In genomic region chr1:125701773-125702172, GRCm38 (mm10) we compare ENCODE assay signal across 8 mouse cellular contexts. TPM values are rescaled to one million over a fixed set of nuclear protein-coding genes. Genes with fewer than 3 reads are reported as not detected.
DNase-seq lines count a peak whose midpoint lies in the region; ATAC-seq and TF ChIP-seq lines count a peak whose summit lies in the region.

No protein-coding gene starts in this region.

- H3K4me3 ChIP-seq in lung, embryonic 14.5 days (ENCODE audit: low read depth, low read length), result no peak overlapping the region
- H3K4me3 ChIP-seq in lung, adult 2 months (replicated peaks; ENCODE audit: extremely low read depth, low read depth, low read length), result no peak overlapping the region
- H3K4me3 ChIP-seq in hindbrain, embryonic 12.5 days, result no peak overlapping the region

- no peaks in the 10 kb centered on the region for H3K4me1 ChIP-seq in lung, embryonic 14.5 days (ENCODE audit: insufficient read depth)
- H3K4me1 ChIP-seq in lung, adult 2 months (ENCODE audit: control insufficient read depth, insufficient read depth, low read length), result no peaks in the 10 kb centered on the region
- peaks cover 5% of the 10 kb centered on the region; the same call in 1 of the 2 replicates for H3K4me1 ChIP-seq in hindbrain, embryonic 12.5 days

- 67% methylated on average over 7 of the region's 7 CpGs for WGBS in lung, embryonic 14.5 days
- whole genome bisulfite sequencing in lung, adult 2 months, result 69% methylated on average over 7 of the region's 7 CpGs
- WGBS in hindbrain, embryonic 12.5 days, result 72% methylated on average over 7 of the region's 7 CpGs

- DNase-seq in adrenal gland, postnatal 36 days, result peak; percentile 10 to 15
- no peak for DNase-seq in adrenal gland, adult 8-10 months
- no peak for DNase-seq in lung, embryonic 14.5 days
- no peak for DNase-seq in lung, adult 2 months
- peak; percentile 42 for DNase-seq in retina, postnatal 1 day
- no peak for DNase-seq in thymus, postnatal 4 days
- no peak for DNase-seq in cerebellum, postnatal 25 days

- no peak for TF ChIP-seq POLR2A in lung, adult 2 months (IDR thresholded peaks at IDR 0.05; ENCODE audit: borderline replicate concordance, extremely low read depth, low read depth, low read length)

- no peak overlapping the region for H3K27ac ChIP-seq in lung, embryonic 14.5 days (ENCODE audit: low read depth)
- H3K27ac ChIP-seq in hindbrain, embryonic 12.5 days, result no peak overlapping the region

- H3K36me3 ChIP-seq in lung, embryonic 14.5 days (ENCODE audit: insufficient read depth), result no peaks in the 10 kb centered on the region
- no peaks in the 10 kb centered on the region for H3K36me3 ChIP-seq in hindbrain, embryonic 12.5 days

- ATAC-seq in lung, embryonic 14.5 days (ENCODE audit: insufficient read depth), result peak; percentile 49; the same call in 1 of the 2 replicates
- peak; percentile 81 for ATAC-seq in hindbrain, embryonic 12.5 days (ENCODE audit: low FRiP score)

- no peaks in the 10 kb centered on the region for H3K27me3 ChIP-seq in lung, embryonic 14.5 days (ENCODE audit: insufficient read depth, low read length)
- no peaks in the 10 kb centered on the region for H3K27me3 ChIP-seq in hindbrain, embryonic 12.5 days

- TF ChIP-seq CTCF in lung, embryonic 14.5 days (IDR thresholded peaks at IDR 0.05; ENCODE audit: low read depth), result no peak
- TF ChIP-seq CTCF in lung, adult 2 months (IDR thresholded peaks at IDR 0.05; ENCODE audit: insufficient read depth, low read length), result no peak

- H3K9me3 ChIP-seq in lung, embryonic 14.5 days (ENCODE audit: low read depth, low read length), result no peaks in the 10 kb centered on the region
- no peaks in the 10 kb centered on the region for H3K9me3 ChIP-seq in hindbrain, embryonic 12.5 days (replicated peaks)

- H3K9ac ChIP-seq in lung, embryonic 14.5 days, result no peak overlapping the region
- no peak overlapping the region for H3K9ac ChIP-seq in hindbrain, embryonic 12.5 days

- no peak overlapping the region for H3K4me2 ChIP-seq in lung, embryonic 14.5 days
- H3K4me2 ChIP-seq in hindbrain, embryonic 12.5 days (replicated peaks), result no peak overlapping the region

RNA-seq across cellular contexts. Expression of gene Gpr39, which starts 25.0 kb away (rescaled TPM):
- under 1 TPM in 1 of 2 experiments, not detected in 1; 0.13 TPM for total RNA-seq in adrenal gland, postnatal 36 days (2021)
- total RNA-seq in adrenal gland, adult 8-10 months (2022), result under 1 TPM in 3 of 4 experiments, not detected in 1; 0.10 to 0.22 (median 0.17) TPM
- polyA plus RNA-seq in lung, embryonic 14.5 days (2014; fragmentation: Nextera tagmentation; extraction: Ambion mirVana), result 2.5 and 3.0 TPM in 2 replicates
- 4.5 and 5.5 TPM in 2 replicates for polyA plus RNA-seq in lung, adult 2 months (2012; rRNA removed)
- polyA plus RNA-seq in hindbrain, embryonic 12.5 days (2016; fragmentation: Nextera tagmentation; extraction: Ambion mirVana), result 0.09 TPM in 1 of 2 replicates, not detected in the other

Comparison
In these comparisons a context has a peak if more than half of its experiments do, and no peak if none do; other contexts are left out.
1. DNase-seq: peak in adrenal gland, postnatal 36 days (2 of 2) and retina, postnatal 1 day (single experiment); none in adrenal gland, adult 8-10 months (single experiment), lung, embryonic 14.5 days (single experiment), lung, adult 2 months (single experiment), thymus, postnatal 4 days (single experiment) and cerebellum, postnatal 25 days (0 of 2).